ENCODE assay signal across 8 mouse cellular contexts in genomic region chr10:111516172-111516588, GRCm38 (mm10). TPM values are rescaled to one million over a fixed set of nuclear protein-coding genes. Genes with fewer than 3 reads are reported as not detected.
DNase-seq lines count a peak whose midpoint lies in the region; ATAC-seq and TF ChIP-seq lines count a peak whose summit lies in the region.

No protein-coding gene starts in this region.

- no peak for TF ChIP-seq POLR2A in bone marrow, adult 2 months (IDR thresholded peaks at IDR 0.05; ENCODE audit: borderline replicate concordance, control insufficient read depth, low read depth, low read length)

- no peak for TF ChIP-seq CTCF in bone marrow, adult 2 months (IDR thresholded peaks at IDR 0.05; ENCODE audit: control insufficient read depth, insufficient read depth, low read length)
- no peak for TF ChIP-seq CTCF in midbrain, postnatal 0 days (IDR thresholded peaks at IDR 0.05)

- no peak overlapping the region for H3K9ac ChIP-seq in heart, embryonic 13.5 days
- H3K9ac ChIP-seq in limb, embryonic 11.5 days (ENCODE audit: low read length), result no peak overlapping the region
- no peak overlapping the region for H3K9ac ChIP-seq in midbrain, postnatal 0 days (replicated peaks; ENCODE audit: low read length, poor library complexity, severe bottlenecking)

- H3K36me3 ChIP-seq in heart, embryonic 13.5 days, result no peaks in the 10 kb centered on the region
- no peaks in the 10 kb centered on the region for H3K36me3 ChIP-seq in limb, embryonic 11.5 days (ENCODE audit: control insufficient read depth, insufficient read depth, low read length)
- H3K36me3 ChIP-seq in midbrain, postnatal 0 days (ENCODE audit: insufficient read depth, low read length), result no peaks in the 10 kb centered on the region

- no peak overlapping the region for H3K4me3 ChIP-seq in bone marrow, adult 2 months (replicated peaks; ENCODE audit: control insufficient read depth, low read depth, low read length)
- no peak overlapping the region for H3K4me3 ChIP-seq in heart, embryonic 13.5 days
- no peak overlapping the region for H3K4me3 ChIP-seq in limb, embryonic 11.5 days (ENCODE audit: low read depth, low read length)
- no peak overlapping the region for H3K4me3 ChIP-seq in midbrain, postnatal 0 days (ENCODE audit: low read depth, low read length)

- no peaks in the 10 kb centered on the region for H3K9me3 ChIP-seq in heart, embryonic 13.5 days
- no peaks in the 10 kb centered on the region for H3K9me3 ChIP-seq in limb, embryonic 11.5 days (ENCODE audit: control insufficient read depth, low read length)
- no peaks in the 10 kb centered on the region for H3K9me3 ChIP-seq in midbrain, postnatal 0 days (ENCODE audit: low read length)

- DNase-seq in CD4-positive, CD25-positive, alpha-beta regulatory T cell, adult 2 months (ENCODE audit: low read depth, low spot score), result peak; percentile 82
- DNase-seq in limb, embryonic 11.5 days (ENCODE audit: low spot score), result no peak
- DNase-seq in midbrain, postnatal 0 days (ENCODE audit: low spot score), result no peak
- no peak for DNase-seq in frontal cortex, postnatal 14 days (ENCODE audit: low spot score in 2 of 2)
- no peak for DNase-seq in left cerebral cortex, postnatal 25 days (ENCODE audit: low spot score in 2 of 2)

- 4% methylated on average over 13 of the region's 13 CpGs for WGBS in bone marrow, adult 2 months
- WGBS in heart, embryonic 13.5 days, result 35% methylated on average over 13 of the region's 13 CpGs
- WGBS in limb, embryonic 11.5 days, result 59% methylated on average over 13 of the region's 13 CpGs
- WGBS in midbrain, postnatal 0 days, result 72% methylated on average over 13 of the region's 13 CpGs

- peak overlapping the region; percentile 65 for H3K27ac ChIP-seq in bone marrow, adult 2 months (ENCODE audit: control insufficient read depth, insufficient read depth, low read depth, low read length, poor library complexity)
- peak overlapping the region; percentile 59; the same call in 1 of the 2 replicates for H3K27ac ChIP-seq in heart, embryonic 13.5 days (replicated peaks)
- H3K27ac ChIP-seq in limb, embryonic 11.5 days (replicated peaks; ENCODE audit: low read depth, low read length), result peak overlapping the region; percentile 11; the same call in 1 of the 2 replicates
- H3K27ac ChIP-seq in midbrain, postnatal 0 days (ENCODE audit: low read depth, low read length), result no peak overlapping the region

- H3K4me1 ChIP-seq in bone marrow, adult 2 months (ENCODE audit: control insufficient read depth, insufficient read depth, low read length), result peaks cover 3% of the 10 kb centered on the region; the same call in 1 of the 2 replicates
- peaks cover 62% of the 10 kb centered on the region for H3K4me1 ChIP-seq in heart, embryonic 13.5 days
- peaks cover 18% of the 10 kb centered on the region for H3K4me1 ChIP-seq in limb, embryonic 11.5 days (ENCODE audit: control insufficient read depth, insufficient read depth, low read length)
- H3K4me1 ChIP-seq in midbrain, postnatal 0 days (ENCODE audit: insufficient read depth, low read length), result 0 out of 2 replicates have a peak, but pooled peaks cover 6% of the 10 kb centered on the region

- intact Hi-C loops in left cerebral cortex, postnatal 25 days (cut with DNase I), result no loop called here

- no peaks in the 10 kb centered on the region for H3K27me3 ChIP-seq in heart, embryonic 13.5 days (replicated peaks)
- no peaks in the 10 kb centered on the region for H3K27me3 ChIP-seq in limb, embryonic 11.5 days (ENCODE audit: control insufficient read depth, insufficient read depth, low read length)
- no peaks in the 10 kb centered on the region for H3K27me3 ChIP-seq in midbrain, postnatal 0 days (ENCODE audit: insufficient read depth, low read length)

- H3K4me2 ChIP-seq in heart, embryonic 13.5 days, result peak overlapping the region; percentile 3
- H3K4me2 ChIP-seq in limb, embryonic 11.5 days (ENCODE audit: low read depth, severe bottlenecking), result no peak overlapping the region
- H3K4me2 ChIP-seq in midbrain, postnatal 0 days (ENCODE audit: low read depth, low read length, poor library complexity, severe bottlenecking), result no peak overlapping the region

- no peak for ATAC-seq in heart, embryonic 13.5 days (ENCODE audit: extremely low read depth, insufficient number of reproducible peaks, low FRiP score, low TSS enrichment)
- peak; percentile 60; the same call in 1 of the 2 replicates for ATAC-seq in limb, embryonic 11.5 days (ENCODE audit: insufficient number of reproducible peaks, low FRiP score, low TSS enrichment, low read depth)
- peak; percentile 78 for ATAC-seq in monocyte, adult 5-6 weeks (replicated peaks; ENCODE audit: insufficient number of reproducible peaks, low FRiP score, low TSS enrichment, poor library complexity, severe bottlenecking)
- no peak for ATAC-seq in midbrain, postnatal 0 days (ENCODE audit: low FRiP score)

RNA-seq across cellular contexts. Expression of gene Phlda1, which starts 10.1 kb away (rescaled TPM):
- polyA plus RNA-seq in bone marrow, adult 2 months (2011; ENCODE audit: insufficient read depth, insufficient read length, low replicate concordance, missing spikeins), result 4.3 and 14.9 TPM in 2 replicates
- 23.9 and 24.8 TPM in 2 replicates for polyA plus RNA-seq in heart, embryonic 13.5 days (2015; fragmentation: Nextera tagmentation; extraction: Ambion mirVana)
- 29.1 and 29.6 TPM in 2 replicates for polyA plus RNA-seq in limb, embryonic 11.5 days (2014; fragmentation: Nextera tagmentation; extraction: Ambion mirVana)
- total RNA-seq in monocyte, adult 5-6 weeks (2017), result 0.19 to 4.2 TPM (median 1.3 TPM) in 3 replicates
- 6.8 and 7.0 TPM in 2 replicates for total RNA-seq in midbrain, postnatal 0 days (2014; rRNA removed)
- polyA plus RNA-seq in midbrain, postnatal 0 days (2015; fragmentation: Nextera tagmentation; extraction: Ambion mirVana), result 32.6 and 32.9 TPM in 2 replicates
- 10 to 100 TPM; 35.1 to 35.6 TPM for total RNA-seq in left cerebral cortex, postnatal 25 days (2021)

RNA-seq across cellular contexts. Expression of gene Nap1l1, which starts 43.2 kb away (rescaled TPM):
- 243 and 309 TPM in 2 replicates for polyA plus RNA-seq in bone marrow, adult 2 months (2011; ENCODE audit: insufficient read depth, insufficient read length, low replicate concordance, missing spikeins)
- 135 and 143 TPM in 2 replicates for polyA plus RNA-seq in heart, embryonic 13.5 days (2015; fragmentation: Nextera tagmentation; extraction: Ambion mirVana)
- polyA plus RNA-seq in limb, embryonic 11.5 days (2014; fragmentation: Nextera tagmentation; extraction: Ambion mirVana), result 415 and 416 TPM in 2 replicates
- total RNA-seq in monocyte, adult 5-6 weeks (2017), result 260 to 307 TPM (median 290 TPM) in 3 replicates
- 57.1 and 83.3 TPM in 2 replicates for total RNA-seq in midbrain, postnatal 0 days (2014; rRNA removed)
- 160 and 171 TPM in 2 replicates for polyA plus RNA-seq in midbrain, postnatal 0 days (2015; fragmentation: Nextera tagmentation; extraction: Ambion mirVana)
- total RNA-seq in left cerebral cortex, postnatal 25 days (2021), result 100 to 1,000 TPM; 223 to 236 TPM

Comparison
In these comparisons a context has a peak if more than half of its experiments do, and no peak if none do; other contexts are left out.
1. ATAC-seq: peak in limb, embryonic 11.5 days (single experiment) and monocyte, adult 5-6 weeks (single experiment); none in heart, embryonic 13.5 days (single experiment) and midbrain, postnatal 0 days (single experiment).